Mouse (Mus musculus): Measurements from ENCODE around the gene Fam173a. TPM values are rescaled to one million over a fixed set of nuclear protein-coding genes. Genes with fewer than 3 reads are reported as not detected.
"Not testable (repeated sequence)": the region's sequence is repeated elsewhere in the genome, so short reads cannot be mapped to it uniquely, and the experiment has no call there.

Fam173a gene
- polyA plus RNA-seq, 1 experiment from 2014 or later, result 82.3 TPM

- H3K9me3 ChIP-seq (replicated peaks; ENCODE audit: control insufficient read depth, low read length), result no peaks in the 10 kb centered on the region
- DNase-seq (ENCODE audit: low spot score) (no peak), ATAC-seq (no peak)
- no peaks in the 10 kb centered on the region for H3K27me3 ChIP-seq (replicated peaks; ENCODE audit: control insufficient read depth, insufficient read depth, low read length)
- H3K36me3 ChIP-seq (ENCODE audit: control insufficient read depth, insufficient read depth, low read length), result no peaks in the 10 kb centered on the region
- H3K4me3 ChIP-seq (ENCODE audit: low read depth, low read length), result no peak overlapping the region
- no peak overlapping the region for H3K4me2 ChIP-seq (ENCODE audit: low read length)
- no peak overlapping the region for H3K27ac ChIP-seq (ENCODE audit: low read depth, low read length)
- no peaks in the 10 kb centered on the region for H3K4me1 ChIP-seq (ENCODE audit: control insufficient read depth, insufficient read depth, low read length)
- 97% methylated on average over 4 of the region's 4 CpGs for WGBS
- H3K9ac ChIP-seq (ENCODE audit: low read length), result no peak overlapping the region
Observed at GRCm38 (mm10) chr17:25748238-25748637, 44.5 kb downstream of the Fam173a start.

- H3K27me3 ChIP-seq (replicated peaks; ENCODE audit: control insufficient read depth, insufficient read depth, low read length), result no peaks in the 10 kb centered on the region
- no peak for DNase-seq (ENCODE audit: low spot score)
- H3K9ac ChIP-seq (ENCODE audit: low read length), result no peak overlapping the region
- H3K4me1 ChIP-seq (ENCODE audit: control insufficient read depth, insufficient read depth, low read length), result no peaks in the 10 kb centered on the region
- no peak overlapping the region for H3K4me2 ChIP-seq (ENCODE audit: low read length)
- no peaks in the 10 kb centered on the region for H3K36me3 ChIP-seq (ENCODE audit: control insufficient read depth, insufficient read depth, low read length)
- no peak for ATAC-seq
- H3K27ac ChIP-seq (ENCODE audit: low read depth, low read length), result no peak overlapping the region
- 79% methylated on average over 10 of the region's 10 CpGs for WGBS
- no peaks in the 10 kb centered on the region for H3K9me3 ChIP-seq (replicated peaks; ENCODE audit: control insufficient read depth, low read length)
- no peak overlapping the region for H3K4me3 ChIP-seq (ENCODE audit: low read depth, low read length)
Observed at GRCm38 (mm10) chr17:25744311-25744710, 48.4 kb downstream of the Fam173a start.

DNA sequence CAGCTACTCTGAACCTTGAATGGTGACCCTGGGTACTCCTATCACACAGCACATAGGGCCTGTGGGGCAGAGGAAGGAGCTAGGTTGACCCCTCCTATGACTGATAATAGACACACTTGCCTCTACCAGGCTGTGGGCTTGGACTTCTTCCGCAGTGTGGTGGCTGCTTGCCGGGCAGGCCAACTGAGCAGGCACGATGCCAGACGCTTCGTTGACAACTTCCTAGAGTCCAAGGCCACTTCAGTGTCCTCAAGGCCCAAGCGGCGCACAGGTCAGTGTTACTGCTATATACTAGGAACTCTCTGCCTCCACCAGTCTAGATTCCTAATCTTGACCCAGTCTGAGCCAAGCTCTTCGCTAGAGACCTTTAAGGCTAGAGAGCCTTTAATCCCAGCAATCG, 48.9 kb downstream of the Fam173a start:
- Histone ChIP-seq H3K36me3 (ENCODE audit: control insufficient read depth, insufficient read depth, low read length) (no peaks in the 10 kb centered on the region), H3K4me2 (ENCODE audit: low read length) (no peak overlapping the region), H3K27me3 (replicated peaks; ENCODE audit: control insufficient read depth, insufficient read depth, low read length) (no peaks in the 10 kb centered on the region), H3K9ac (ENCODE audit: low read length) (no peak overlapping the region), H3K9me3 (replicated peaks; ENCODE audit: control insufficient read depth, low read length) (no peaks in the 10 kb centered on the region), H3K4me1 (ENCODE audit: control insufficient read depth, insufficient read depth, low read length) (no peaks in the 10 kb centered on the region), H3K27ac (ENCODE audit: low read depth, low read length) (no peak overlapping the region), H3K4me3 (ENCODE audit: low read depth, low read length) (no peak overlapping the region)
- ATAC-seq (no peak), DNase-seq (ENCODE audit: low spot score) (no peak)
- 94% methylated on average over 9 of the region's 9 CpGs for WGBS

DNA sequence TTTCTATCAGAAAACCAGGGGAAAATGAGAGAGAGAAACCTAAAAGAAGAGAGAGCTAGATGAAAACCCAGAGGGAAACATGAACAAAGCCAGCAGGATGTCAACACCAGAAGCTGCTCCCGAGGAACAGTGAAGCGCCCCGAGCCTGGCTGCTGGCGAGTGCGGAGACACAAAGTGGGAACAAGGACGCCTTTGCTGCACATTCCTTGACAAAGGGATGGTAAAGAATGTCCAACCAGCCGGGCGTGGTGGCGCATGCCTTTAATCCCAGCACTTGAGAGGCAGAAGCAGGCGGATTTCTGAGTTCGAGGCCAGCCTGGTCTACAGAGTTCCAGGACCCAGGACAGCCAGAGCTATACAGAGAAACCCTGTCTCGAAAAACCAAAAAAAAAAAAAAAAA, 51.2 kb downstream of the Fam173a start:
- not testable (repeated sequence) for H3K9ac ChIP-seq (ENCODE audit: low read length); H3K27ac ChIP-seq (ENCODE audit: low read depth, low read length); H3K4me3 ChIP-seq (ENCODE audit: low read depth, low read length); DNase-seq (ENCODE audit: low spot score); H3K36me3 ChIP-seq (ENCODE audit: control insufficient read depth, insufficient read depth, low read length); H3K9me3 ChIP-seq (replicated peaks; ENCODE audit: control insufficient read depth, low read length); H3K27me3 ChIP-seq (replicated peaks; ENCODE audit: control insufficient read depth, insufficient read depth, low read length); ATAC-seq; H3K4me1 ChIP-seq (ENCODE audit: control insufficient read depth, insufficient read depth, low read length); H3K4me2 ChIP-seq (ENCODE audit: low read length)
- 68% methylated on average over 12 of the region's 12 CpGs for WGBS

Small RNAs within 50 kb of the gene (microRNA-seq; reads per million reads assigned to microRNA genes)
- gene Gm25083 (not detected), gene Mir3082 (0.40 reads per million), gene Mir6966 (not detected)

Other genes starting within 250 kb of the Fam173a start
- 17.6 and 20.8 TPM in 2 replicates for gene Sox8, start 222.2 kb downstream of the Fam173a start, polyA plus RNA-seq (2014; fragmentation: Nextera tagmentation; extraction: Ambion mirVana)
- gene Lmf1, start 213.8 kb downstream of the Fam173a start, polyA plus RNA-seq (2014; fragmentation: Nextera tagmentation; extraction: Ambion mirVana), result 18.8 and 19.1 TPM in 2 replicates
- gene Gng13, start 75.7 kb downstream of the Fam173a start, polyA plus RNA-seq (2014; fragmentation: Nextera tagmentation; extraction: Ambion mirVana), result 2.7 and 7.8 TPM in 2 replicates
- 7.1 and 8.6 TPM in 2 replicates for gene Chtf18, start 65.5 kb downstream of the Fam173a start, polyA plus RNA-seq (2014; fragmentation: Nextera tagmentation; extraction: Ambion mirVana)
- 26.6 and 28.9 TPM in 2 replicates for gene Rpusd1, start 65.2 kb downstream of the Fam173a start, polyA plus RNA-seq (2014; fragmentation: Nextera tagmentation; extraction: Ambion mirVana)
- gene Mslnl, start 56.9 kb downstream of the Fam173a start, polyA plus RNA-seq (2014; fragmentation: Nextera tagmentation; extraction: Ambion mirVana), result not detected in 2 replicates
- 0.14 and 0.48 TPM in 2 replicates for gene Msln, start 38.5 kb downstream of the Fam173a start, polyA plus RNA-seq (2014; fragmentation: Nextera tagmentation; extraction: Ambion mirVana)
- 30.2 and 32.0 TPM in 2 replicates for gene Narfl, start 19.1 kb downstream of the Fam173a start, polyA plus RNA-seq (2014; fragmentation: Nextera tagmentation; extraction: Ambion mirVana)
- gene Haghl, start 7.2 kb downstream of the Fam173a start, polyA plus RNA-seq (2014; fragmentation: Nextera tagmentation; extraction: Ambion mirVana), result 106 and 130 TPM in 2 replicates
- gene Ccdc78, start 6.3 kb downstream of the Fam173a start, polyA plus RNA-seq (2014; fragmentation: Nextera tagmentation; extraction: Ambion mirVana), result 0.14 TPM in 1 of 2 replicates, not detected in the other
- 0.57 and 0.88 TPM in 2 replicates for gene AC134908.4, start 2.8 kb upstream of the Fam173a start, polyA plus RNA-seq (2014; fragmentation: Nextera tagmentation; extraction: Ambion mirVana)
- 8.4 and 9.8 TPM in 2 replicates for gene Metrn, start 4.2 kb upstream of the Fam173a start, polyA plus RNA-seq (2014; fragmentation: Nextera tagmentation; extraction: Ambion mirVana)
- 14.0 and 17.6 TPM in 2 replicates for gene Fbxl16, start 16.2 kb upstream of the Fam173a start, polyA plus RNA-seq (2014; fragmentation: Nextera tagmentation; extraction: Ambion mirVana)
- 33.3 and 37.4 TPM in 2 replicates for gene Wdr24, start 30.7 kb upstream of the Fam173a start, polyA plus RNA-seq (2014; fragmentation: Nextera tagmentation; extraction: Ambion mirVana)
- gene Jmjd8, start 36.0 kb upstream of the Fam173a start, polyA plus RNA-seq (2014; fragmentation: Nextera tagmentation; extraction: Ambion mirVana), result 56.6 and 56.9 TPM in 2 replicates
- 315 and 322 TPM in 2 replicates for gene Stub1, start 40.5 kb upstream of the Fam173a start, polyA plus RNA-seq (2014; fragmentation: Nextera tagmentation; extraction: Ambion mirVana)
- gene Rhbdl1, start 44.4 kb upstream of the Fam173a start, polyA plus RNA-seq (2014; fragmentation: Nextera tagmentation; extraction: Ambion mirVana), result 33.6 and 35.4 TPM in 2 replicates
- gene Gm20683, start 48.9 kb upstream of the Fam173a start, polyA plus RNA-seq (2014; fragmentation: Nextera tagmentation; extraction: Ambion mirVana), result 5.1 and 6.2 TPM in 2 replicates
- gene Rhot2, start 52.0 kb upstream of the Fam173a start, polyA plus RNA-seq (2014; fragmentation: Nextera tagmentation; extraction: Ambion mirVana), result 9.6 and 11.3 TPM in 2 replicates
- 11.6 and 12.2 TPM in 2 replicates for gene Wdr90, start 68.6 kb upstream of the Fam173a start, polyA plus RNA-seq (2014; fragmentation: Nextera tagmentation; extraction: Ambion mirVana)
- 15.9 and 17.0 TPM in 2 replicates for gene Mcrip2, start 75.9 kb upstream of the Fam173a start, polyA plus RNA-seq (2014; fragmentation: Nextera tagmentation; extraction: Ambion mirVana)
- 60.5 and 66.0 TPM in 2 replicates for gene Mettl26, start 82.2 kb upstream of the Fam173a start, polyA plus RNA-seq (2014; fragmentation: Nextera tagmentation; extraction: Ambion mirVana)
- gene Wfikkn1, start 88.0 kb upstream of the Fam173a start, polyA plus RNA-seq (2014; fragmentation: Nextera tagmentation; extraction: Ambion mirVana), result 0.36 and 0.47 TPM in 2 replicates
- 31.6 and 33.3 TPM in 2 replicates for gene Rab40c, start 126.8 kb upstream of the Fam173a start, polyA plus RNA-seq (2014; fragmentation: Nextera tagmentation; extraction: Ambion mirVana)
- 49.5 and 52.6 TPM in 2 replicates for gene Pigq, start 152.0 kb upstream of the Fam173a start, polyA plus RNA-seq (2014; fragmentation: Nextera tagmentation; extraction: Ambion mirVana)
- gene Nhlrc4, start 152.1 kb upstream of the Fam173a start, polyA plus RNA-seq (2014; fragmentation: Nextera tagmentation; extraction: Ambion mirVana), result not detected in 2 replicates
- gene A930017K11Rik, start 159.7 kb upstream of the Fam173a start, polyA plus RNA-seq (2014; fragmentation: Nextera tagmentation; extraction: Ambion mirVana), result 0.18 TPM in 1 of 2 replicates, not detected in the other
- gene Capn15, start 192.9 kb upstream of the Fam173a start, polyA plus RNA-seq (2014; fragmentation: Nextera tagmentation; extraction: Ambion mirVana), result 17.0 and 20.3 TPM in 2 replicates

All from forebrain, embryonic 14.5 days (tissue).